Mouse (Mus musculus): ENCODE data around the gene Hspb6. TPM values are rescaled to one million over a fixed set of nuclear protein-coding genes. Genes with fewer than 3 reads are reported as not detected.
A peak's percentile ranks its signal among the peaks of the same experiment; 100 is the strongest.

Hspb6 gene
- polyA plus RNA-seq (2015; fragmentation: Nextera tagmentation; extraction: Ambion mirVana) = 14.2 TPM in 2 replicates

DNA sequence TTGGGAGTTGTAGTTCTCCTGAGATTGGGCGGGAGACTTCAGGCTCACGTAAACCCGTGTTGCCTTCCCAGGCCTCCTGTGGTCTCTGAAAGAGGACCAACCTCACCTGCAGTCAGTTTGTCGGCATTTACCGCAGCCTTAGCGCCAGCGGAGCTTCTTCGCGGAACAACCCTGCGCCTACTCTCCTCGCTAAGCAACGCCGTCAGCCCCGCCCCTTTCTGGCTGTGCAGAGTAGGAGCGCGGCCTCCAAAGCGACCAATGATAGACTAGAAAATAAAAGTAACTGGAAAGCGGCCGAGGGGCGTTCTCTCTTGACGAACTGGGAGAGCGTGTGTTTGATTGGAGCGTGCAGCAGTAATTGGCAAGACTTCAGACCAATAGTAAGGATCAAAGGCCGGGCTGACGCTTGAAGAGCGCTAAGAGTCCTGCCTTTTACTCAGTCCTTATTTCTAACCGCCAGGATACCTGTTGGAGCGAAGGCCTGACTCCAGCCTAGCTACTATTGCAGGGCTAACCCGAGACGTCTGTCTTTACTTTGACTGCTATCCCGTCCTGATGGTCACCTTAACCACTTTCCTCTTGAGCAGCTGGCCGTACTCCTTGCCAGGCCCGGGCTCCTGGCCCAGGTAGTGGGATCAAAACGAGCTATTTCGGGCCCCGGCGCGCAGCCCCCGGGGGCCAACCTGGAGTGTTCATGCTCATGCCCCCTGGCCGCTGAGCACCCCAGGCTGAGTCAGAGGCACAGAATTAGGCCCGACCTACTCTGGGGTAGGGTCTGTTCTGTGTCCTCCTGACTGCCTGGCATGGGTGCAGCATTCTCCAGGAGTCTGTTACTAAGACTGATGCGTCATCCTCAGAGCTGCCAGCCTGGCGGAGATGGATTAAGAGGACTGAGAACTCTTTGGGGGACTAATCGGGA is at the start of gene Hspb6, which contains the start of gene Proser3:
Gene Hspb6, plus strand, starts transcription at position 77 of the 919 bp plus-strand sequence.
Gene Proser3, minus strand, starts transcription at position 198 of the 919 bp plus-strand sequence.
- no peaks in the 10 kb centered on the region for H3K9me3 ChIP-seq (ENCODE audit: control insufficient read depth, low read length)
- WGBS = under 1% methylated on average over 44 of the region's 44 CpGs
- peak within 1 kb of the TSS; percentile 91 for H3K4me2 ChIP-seq (ENCODE audit: low read length)
- peak within 1 kb of the TSS; percentile 89 for H3K27ac ChIP-seq (ENCODE audit: low read depth, low read length)
- no peaks in the 10 kb centered on the region for H3K27me3 ChIP-seq (replicated peaks; ENCODE audit: control insufficient read depth, insufficient read depth, low read length)
- H3K4me3 ChIP-seq (ENCODE audit: low read length) = peak within 1 kb of the TSS; percentile 55
- ATAC-seq = peak; percentile 96
- peak within 1 kb of the TSS; percentile 65 for H3K9ac ChIP-seq (ENCODE audit: low read depth, low read length)
- peaks cover 14% of the 10 kb centered on the region for H3K4me1 ChIP-seq (ENCODE audit: control insufficient read depth, insufficient read depth, low read depth, low read length)
- H3K36me3 ChIP-seq (ENCODE audit: control insufficient read depth, insufficient read depth, low read length) = peaks cover 23% of the 10 kb centered on the region

DNA sequence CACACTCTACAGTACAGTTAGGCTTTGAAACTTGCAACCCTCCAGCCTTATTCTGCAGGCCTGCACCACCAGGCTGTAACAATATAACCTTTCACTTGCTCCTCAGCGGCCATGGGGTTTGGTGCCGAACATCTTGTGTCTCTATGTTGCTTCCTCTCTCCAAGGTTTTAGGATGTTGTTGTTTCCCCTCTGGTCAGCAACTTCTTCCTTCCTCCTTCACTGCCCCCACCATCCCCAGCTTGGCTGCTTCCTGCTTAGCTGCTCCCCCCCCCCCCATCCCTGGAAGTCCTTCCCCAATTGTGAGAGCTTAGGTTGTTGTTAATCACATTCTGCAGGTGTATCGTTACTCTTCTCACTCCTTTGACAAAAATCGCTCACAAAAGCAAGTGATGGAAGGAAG is 43.9 kb upstream of the Hspb6 start:
- no peak overlapping the region for H3K27ac ChIP-seq (ENCODE audit: low read depth, low read length)
- H3K36me3 ChIP-seq (ENCODE audit: control insufficient read depth, insufficient read depth, low read length) = no peaks in the 10 kb centered on the region
- no peak overlapping the region for H3K4me2 ChIP-seq (ENCODE audit: low read length)
- 71% methylated on average over 4 of the region's 4 CpGs for WGBS
- ATAC-seq = no peak
- H3K9ac ChIP-seq (ENCODE audit: low read depth, low read length) = no peak overlapping the region
- H3K9me3 ChIP-seq (ENCODE audit: control insufficient read depth, low read length) = no peaks in the 10 kb centered on the region
- H3K27me3 ChIP-seq (replicated peaks; ENCODE audit: control insufficient read depth, insufficient read depth, low read length) = no peaks in the 10 kb centered on the region
- no peak overlapping the region for H3K4me3 ChIP-seq (ENCODE audit: low read length)
- H3K4me1 ChIP-seq (ENCODE audit: control insufficient read depth, insufficient read depth, low read depth, low read length) = no peaks in the 10 kb centered on the region

DNA sequence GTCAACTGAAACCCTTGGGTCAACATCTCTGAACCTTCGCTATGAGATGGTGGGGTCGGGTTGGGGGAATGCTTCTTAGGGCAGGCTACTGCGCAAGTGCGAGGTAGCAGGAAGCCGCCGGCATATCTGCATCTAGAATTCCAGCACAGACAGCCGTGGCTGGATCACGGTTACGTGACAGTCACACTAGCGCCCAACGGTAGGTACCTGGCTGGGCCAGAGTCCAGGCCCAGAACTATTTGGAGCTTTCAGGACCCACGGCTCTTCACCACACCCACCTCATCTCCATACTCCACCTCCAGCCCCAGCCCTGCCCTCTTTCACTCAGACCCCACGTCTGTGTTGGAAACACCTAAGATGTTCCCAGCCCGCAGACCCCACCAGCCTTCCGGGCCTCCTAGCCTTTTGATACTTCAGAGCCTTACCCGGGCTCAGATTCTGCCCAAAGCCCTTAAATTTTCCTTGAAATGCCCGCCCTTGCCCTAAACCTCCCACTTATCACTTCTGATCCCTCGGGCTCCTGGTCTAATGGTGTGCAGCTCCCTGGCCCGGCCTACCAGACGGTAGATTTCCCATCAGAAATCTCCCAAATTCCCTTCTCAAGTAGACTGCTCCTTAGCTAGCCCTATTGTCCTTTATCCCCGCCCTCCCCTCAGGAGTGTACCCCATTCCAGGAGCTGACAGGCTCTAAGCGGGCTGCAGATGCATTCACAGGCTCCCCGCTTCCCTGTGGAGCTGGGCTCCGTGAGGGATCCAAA is 36.8 kb upstream of the Hspb6 start:
- Histone ChIP-seq H3K4me3 (ENCODE audit: low read length) (no peak overlapping the region), H3K4me1 (ENCODE audit: control insufficient read depth, insufficient read depth, low read depth, low read length) (no peaks in the 10 kb centered on the region; the same call in 1 of the 2 replicates), H3K9ac (ENCODE audit: low read depth, low read length) (no peak overlapping the region), H3K27me3 (replicated peaks; ENCODE audit: control insufficient read depth, insufficient read depth, low read length) (no peaks in the 10 kb centered on the region), H3K9me3 (ENCODE audit: control insufficient read depth, low read length) (no peaks in the 10 kb centered on the region), H3K36me3 (ENCODE audit: control insufficient read depth, insufficient read depth, low read length) (no peaks in the 10 kb centered on the region), H3K4me2 (ENCODE audit: low read length) (no peak overlapping the region), H3K27ac (ENCODE audit: low read depth, low read length) (no peak overlapping the region)
- no peak for ATAC-seq
- 62% methylated on average over 24 of the region's 24 CpGs for WGBS

DNA sequence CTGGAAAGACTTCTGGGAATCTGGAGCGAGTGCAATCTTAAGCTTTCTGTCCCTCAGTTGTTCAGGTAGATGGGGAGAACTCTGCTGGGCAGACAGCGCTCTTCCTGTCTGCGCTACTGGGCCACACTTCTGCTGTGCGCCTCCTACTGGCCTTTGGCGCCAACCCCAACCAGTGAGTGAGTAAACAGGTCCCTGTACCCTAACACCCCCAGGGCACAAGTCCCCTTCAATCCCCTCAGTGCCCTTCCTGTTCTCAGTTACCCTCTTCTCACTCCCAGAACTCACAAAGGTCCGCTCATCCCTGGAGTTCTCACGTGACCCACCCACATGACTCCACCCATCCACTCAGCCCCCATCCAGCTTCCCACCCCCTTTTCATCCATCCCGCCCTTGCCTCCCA is 33.7 kb upstream of the Hspb6 start:
- Histone ChIP-seq H3K36me3 (ENCODE audit: control insufficient read depth, insufficient read depth, low read length) (peaks cover 5% of the 10 kb centered on the region), H3K4me2 (ENCODE audit: low read length) (no peak overlapping the region), H3K27me3 (replicated peaks; ENCODE audit: control insufficient read depth, insufficient read depth, low read length) (no peaks in the 10 kb centered on the region), H3K9me3 (ENCODE audit: control insufficient read depth, low read length) (no peaks in the 10 kb centered on the region), H3K4me1 (ENCODE audit: control insufficient read depth, insufficient read depth, low read depth, low read length) (peaks cover 5% of the 10 kb centered on the region), H3K27ac (ENCODE audit: low read depth, low read length) (no peak overlapping the region), H3K9ac (ENCODE audit: low read depth, low read length) (no peak overlapping the region), H3K4me3 (ENCODE audit: low read length) (no peak overlapping the region)
- ATAC-seq = no peak
- WGBS = 53% methylated on average over 6 of the region's 8 CpGs

DNA sequence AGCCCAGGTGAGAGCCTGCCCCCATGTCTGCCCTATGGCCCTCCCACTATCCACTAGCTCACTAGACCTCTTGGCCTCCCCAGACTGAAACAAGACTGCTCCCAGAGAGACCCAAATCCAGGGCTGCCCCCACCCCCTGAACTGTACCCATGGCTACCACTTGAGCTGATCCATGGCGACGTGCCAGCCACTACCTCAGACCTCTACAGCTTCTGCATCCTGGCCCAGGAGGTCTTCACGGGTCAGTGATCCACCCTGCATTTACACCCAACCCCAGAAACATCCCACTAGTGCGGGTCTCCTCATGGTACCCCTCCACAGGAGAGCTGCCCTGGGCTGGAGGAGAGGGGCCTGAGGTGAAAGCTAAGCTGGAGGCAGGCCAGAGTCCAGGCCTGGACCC is 31.6 kb upstream of the Hspb6 start:
- no peak overlapping the region for H3K4me2 ChIP-seq (ENCODE audit: low read length)
- H3K36me3 ChIP-seq (ENCODE audit: control insufficient read depth, insufficient read depth, low read length) = peaks cover 15% of the 10 kb centered on the region
- no peaks in the 10 kb centered on the region for H3K9me3 ChIP-seq (ENCODE audit: control insufficient read depth, low read length)
- H3K9ac ChIP-seq (ENCODE audit: low read depth, low read length) = no peak overlapping the region
- H3K4me3 ChIP-seq (ENCODE audit: low read length) = no peak overlapping the region
- ATAC-seq = peak; percentile 15
- WGBS = 58% methylated on average over 4 of the region's 4 CpGs
- H3K27ac ChIP-seq (ENCODE audit: low read depth, low read length) = no peak overlapping the region
- H3K27me3 ChIP-seq (replicated peaks; ENCODE audit: control insufficient read depth, insufficient read depth, low read length) = no peaks in the 10 kb centered on the region
- H3K4me1 ChIP-seq (ENCODE audit: control insufficient read depth, insufficient read depth, low read depth, low read length) = peaks cover 5% of the 10 kb centered on the region

DNA sequence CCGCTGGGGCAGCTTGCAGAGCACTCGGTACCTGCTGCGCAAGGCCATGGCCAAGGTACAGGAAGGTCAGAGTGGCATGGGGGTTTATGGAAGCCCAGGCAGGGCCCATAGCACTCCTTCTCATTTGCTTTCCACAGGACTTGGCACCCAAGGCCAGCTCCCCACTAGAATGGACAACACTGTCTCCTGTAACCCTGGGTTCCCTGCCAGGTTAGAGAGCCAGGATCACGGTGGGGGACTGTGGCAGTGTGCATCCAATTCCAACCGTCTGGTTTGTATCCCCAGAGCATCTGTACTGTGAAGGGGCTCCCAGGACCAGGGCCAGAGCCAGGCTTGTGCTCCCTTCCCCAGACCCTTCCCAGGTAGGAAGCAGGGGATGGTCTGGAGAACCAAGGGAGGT is 31.1 kb upstream of the Hspb6 start:
- Histone ChIP-seq H3K27ac (ENCODE audit: low read depth, low read length) (no peak overlapping the region), H3K36me3 (ENCODE audit: control insufficient read depth, insufficient read depth, low read length) (peaks cover 19% of the 10 kb centered on the region), H3K9ac (ENCODE audit: low read depth, low read length) (no peak overlapping the region), H3K27me3 (replicated peaks; ENCODE audit: control insufficient read depth, insufficient read depth, low read length) (no peaks in the 10 kb centered on the region), H3K4me1 (ENCODE audit: control insufficient read depth, insufficient read depth, low read depth, low read length) (peaks cover 5% of the 10 kb centered on the region), H3K9me3 (ENCODE audit: control insufficient read depth, low read length) (no peaks in the 10 kb centered on the region), H3K4me2 (ENCODE audit: low read length) (no peak overlapping the region), H3K4me3 (ENCODE audit: low read length) (no peak overlapping the region)
- peak; percentile 3; the same call in 1 of the 2 replicates for ATAC-seq
- WGBS = 66% methylated on average over 5 of the region's 5 CpGs

DNA sequence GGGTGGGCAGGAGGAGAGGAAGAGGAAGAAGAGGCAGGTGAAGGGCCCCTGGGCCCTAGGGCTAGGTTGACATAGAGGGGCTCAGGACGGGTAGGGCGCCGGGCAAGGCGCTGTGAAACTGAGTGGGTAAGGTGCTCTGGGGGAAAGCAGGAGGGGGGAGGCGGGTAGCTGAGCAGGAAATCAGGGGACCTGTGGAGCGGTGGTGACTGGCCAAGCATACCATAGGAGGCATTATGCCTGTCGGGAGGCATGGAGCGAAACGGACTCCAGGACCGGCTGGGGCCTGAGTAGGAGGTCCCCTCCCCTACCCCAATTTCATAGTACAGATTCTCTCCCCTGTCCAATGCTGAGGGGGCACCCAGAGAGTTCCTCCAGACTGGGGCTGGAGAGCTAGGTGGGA is 29.1 kb upstream of the Hspb6 start:
- H3K4me3 ChIP-seq (ENCODE audit: low read length) = no peak overlapping the region
- no peak overlapping the region for H3K4me2 ChIP-seq (ENCODE audit: low read length)
- H3K27ac ChIP-seq (ENCODE audit: low read depth, low read length) = no peak overlapping the region
- H3K4me1 ChIP-seq (ENCODE audit: control insufficient read depth, insufficient read depth, low read depth, low read length) = peaks cover 5% of the 10 kb centered on the region
- no peaks in the 10 kb centered on the region for H3K27me3 ChIP-seq (replicated peaks; ENCODE audit: control insufficient read depth, insufficient read depth, low read length)
- H3K36me3 ChIP-seq (ENCODE audit: control insufficient read depth, insufficient read depth, low read length) = peaks cover 37% of the 10 kb centered on the region
- no peaks in the 10 kb centered on the region for H3K9me3 ChIP-seq (ENCODE audit: control insufficient read depth, low read length)
- H3K9ac ChIP-seq (ENCODE audit: low read depth, low read length) = no peak overlapping the region
- WGBS = 74% methylated on average over 10 of the region's 10 CpGs
- no peak for ATAC-seq

DNA sequence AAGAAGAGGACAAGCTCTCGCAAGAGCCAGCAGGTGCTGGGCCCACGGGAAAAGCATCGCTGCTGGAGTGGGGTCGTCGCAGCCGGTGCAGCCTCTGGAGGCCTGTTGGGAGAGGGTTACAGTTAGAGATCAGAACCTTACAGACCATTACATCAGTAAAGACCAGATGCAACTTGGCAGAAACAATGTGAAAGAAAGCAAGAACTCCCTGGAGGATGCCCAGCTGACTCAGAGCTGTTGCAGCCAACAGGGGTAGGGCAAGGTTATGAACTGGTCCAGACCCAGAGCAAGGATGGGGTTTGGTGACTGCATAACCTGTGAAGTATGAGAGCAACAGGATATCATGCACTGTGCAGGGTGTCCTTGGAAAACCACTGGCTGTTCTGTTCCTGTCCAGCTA is 27.5 kb upstream of the Hspb6 start:
- Histone ChIP-seq H3K4me1 (ENCODE audit: control insufficient read depth, insufficient read depth, low read depth, low read length) (peaks cover 5% of the 10 kb centered on the region), H3K27ac (ENCODE audit: low read depth, low read length) (no peak overlapping the region), H3K4me2 (ENCODE audit: low read length) (no peak overlapping the region), H3K4me3 (ENCODE audit: low read length) (no peak overlapping the region), H3K9ac (ENCODE audit: low read depth, low read length) (no peak overlapping the region), H3K9me3 (ENCODE audit: control insufficient read depth, low read length) (no peaks in the 10 kb centered on the region), H3K27me3 (replicated peaks; ENCODE audit: control insufficient read depth, insufficient read depth, low read length) (no peaks in the 10 kb centered on the region), H3K36me3 (ENCODE audit: control insufficient read depth, insufficient read depth, low read length) (peaks cover 49% of the 10 kb centered on the region)
- 79% methylated on average over 6 of the region's 6 CpGs for WGBS
- ATAC-seq = no peak

DNA sequence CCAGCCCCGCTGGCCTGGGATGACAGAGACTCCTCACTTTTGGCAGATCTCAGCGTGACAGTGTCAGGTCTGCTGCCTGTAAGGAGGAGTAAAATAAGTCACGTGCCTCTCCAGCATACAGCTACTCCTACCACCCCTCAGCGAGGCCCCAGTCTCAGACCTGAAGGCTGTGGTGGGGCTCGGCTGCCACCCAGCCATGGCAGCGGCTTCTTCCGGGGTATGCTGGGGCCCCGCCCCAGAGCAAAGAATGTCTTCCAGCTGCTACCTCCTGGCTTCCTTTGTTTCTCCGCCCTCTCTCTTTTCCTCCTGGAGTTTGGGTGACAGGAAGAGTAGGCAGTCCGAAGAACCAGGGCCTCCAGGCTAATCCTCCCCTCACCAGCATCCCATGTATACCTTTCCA is 26.0 kb upstream of the Hspb6 start:
- Histone ChIP-seq H3K4me3 (ENCODE audit: low read length) (no peak overlapping the region), H3K27ac (ENCODE audit: low read depth, low read length) (no peak overlapping the region), H3K4me2 (ENCODE audit: low read length) (no peak overlapping the region), H3K4me1 (ENCODE audit: control insufficient read depth, insufficient read depth, low read depth, low read length) (peaks cover 2% of the 10 kb centered on the region), H3K27me3 (replicated peaks; ENCODE audit: control insufficient read depth, insufficient read depth, low read length) (no peaks in the 10 kb centered on the region), H3K9me3 (ENCODE audit: control insufficient read depth, low read length) (no peaks in the 10 kb centered on the region), H3K9ac (ENCODE audit: low read depth, low read length) (no peak overlapping the region), H3K36me3 (ENCODE audit: control insufficient read depth, insufficient read depth, low read length) (peaks cover 62% of the 10 kb centered on the region)
- no peak for ATAC-seq
- WGBS = 30% methylated on average over 10 of the region's 10 CpGs

All from hindbrain, embryonic 16.5 days (tissue).